Mouse (Mus musculus) ES-E14 (cell line): Measurements from ENCODE around the gene Ptgdr2.

ENCODE experiments used
- CHD2 ChIP-seq: IDR thresholded peaks from 2 replicates; pipeline ENCODE4 v1.6.1; 2014; ENCODE audit warnings: mild to moderate bottlenecking, low read depth, low read length, inconsistent platforms
- HCFC1 ChIP-seq: IDR thresholded peaks from 2 replicates; pipeline ENCODE4 v1.6.1; 2012; ENCODE audit warnings: low read length, inconsistent platforms, borderline replicate concordance; ENCODE audit not compliant: insufficient read depth
- MAFK ChIP-seq: IDR thresholded peaks from 2 replicates; pipeline ENCODE4 v1.6.1; 2014; ENCODE audit warnings: mild to moderate bottlenecking, low read depth, low read length, inconsistent platforms; ENCODE audit not compliant: insufficient read depth
- ZC3H11A ChIP-seq: IDR thresholded peaks from 2 replicates; pipeline ENCODE4 v1.6.1; 2012; ENCODE audit warnings: low read depth, mild to moderate bottlenecking, inconsistent platforms, low read length, borderline replicate concordance
- ZNF384 ChIP-seq: IDR thresholded peaks from 2 replicates; pipeline ENCODE4 v1.6.1; 2012; ENCODE audit warnings: low read depth, low read length, inconsistent platforms

GRCm38 (mm10) chr19:10938771-10939170 lies 1.8 kb downstream of the Ptgdr2 start:
- TF ChIP-seq MAFK (no peak), ZC3H11A (no peak), ZNF384 (no peak), HCFC1 (no peak), CHD2 (no peak)
